Mouse (Mus musculus) hindbrain, embryonic 11.5 days (tissue): ENCODE measurements around the gene Dcbld1. TPM values are rescaled to one million over a fixed set of nuclear protein-coding genes. Genes with fewer than 3 reads are reported as not detected.
"Not testable (repeated sequence)": the region's sequence is repeated elsewhere in the genome, so short reads cannot be mapped to it uniquely, and the experiment has no call there.

ENCODE experiments used
- ATAC-seq: fragments of 200-750 bp; cut with Nextera tagmentation; 2 replicates; pipeline ENCODE4 v1.8.0; 2017; ENCODE audit warnings: mild to moderate bottlenecking, moderate TSS enrichment, moderate library complexity; ENCODE audit not compliant: low FRiP score
- DNase-seq: peaks from one replicate; pipeline ENCODE4 v3.0.0-alpha.2; 2015; ENCODE audit warnings: low spot score
- H3K27ac ChIP-seq: fragments of 300-500 bp; sonication (generic); 2 replicates; pipeline ENCODE4 v1.5.1; 2014; ENCODE audit warnings: mild to moderate bottlenecking, low read depth, low read length
- H3K27me3 ChIP-seq: fragments of 300-500 bp; sonication (generic); 2 replicates; pipeline ENCODE4 v1.6.1; 2014; ENCODE audit warnings: mild to moderate bottlenecking, low read length, moderate library complexity, mixed read lengths; ENCODE audit not compliant: control insufficient read depth, insufficient read depth
- H3K36me3 ChIP-seq: fragments of 300-500 bp; sonication (generic); 2 replicates; pipeline ENCODE4 v1.6.1; 2014; ENCODE audit warnings: mild to moderate bottlenecking, low read length, moderate library complexity, mixed read lengths; ENCODE audit not compliant: control insufficient read depth, insufficient read depth
- H3K4me1 ChIP-seq: fragments of 300-500 bp; sonication (generic); replicated peaks from 2 replicates; pipeline ENCODE4 v1.6.1; 2014; ENCODE audit warnings: low read length, mixed read lengths; ENCODE audit not compliant: control insufficient read depth, insufficient read depth
- H3K4me2 ChIP-seq: fragments of 300-500 bp; sonication (generic); replicated peaks from 2 replicates; pipeline ENCODE4 v1.6.1; 2014; ENCODE audit warnings: mild to moderate bottlenecking, low read depth, low read length
- H3K4me3 ChIP-seq: fragments of 300-500 bp; sonication (generic); 2 replicates; pipeline ENCODE4 v1.5.1; 2014; ENCODE audit warnings: low read depth, low read length
- H3K9ac ChIP-seq: fragments of 300-500 bp; sonication (generic); 2 replicates; pipeline ENCODE4 v1.6.1; 2014; ENCODE audit warnings: low read depth, low read length
- H3K9me3 ChIP-seq: fragments of 300-500 bp; sonication (generic); 2 replicates; pipeline ENCODE4 v1.6.1; 2016; ENCODE audit warnings: low read length; ENCODE audit not compliant: control insufficient read depth
- WGBS: fragments of 180-500 bp; shearing (Covaris S2); extraction: QIAGEN DNeasy Blood & Tissue Kit; methylation state at CpG from one replicate; pipeline ENCODE4 v1.1.7; 2014; 5-methylcytosine and 5-hydroxymethylcytosine counted together
- polyA plus RNA-seq: library from polyadenylated mRNA; unstranded; fragments of >200 nt; fragmentation: Nextera tagmentation; extraction: Ambion mirVana; gene quantifications from 2 replicates; pipeline ENCODE4 v1.2.1, GENCODE M21; 2014

The Dcbld1 gene
- polyA plus RNA-seq, 1 experiment from 2014 or later: 18.8 TPM

GRCm38 (mm10) chr10:52281337-52281736, 47.9 kb downstream of the Dcbld1 start:
- H3K4me2 ChIP-seq: no peak overlapping the region
- H3K27ac ChIP-seq: no peak overlapping the region
- no peaks in the 10 kb centered on the region for H3K27me3 ChIP-seq
- no peak overlapping the region for H3K4me3 ChIP-seq
- DNase-seq: no peak
- H3K9ac ChIP-seq: no peak overlapping the region
- H3K36me3 ChIP-seq: no peaks in the 10 kb centered on the region
- ATAC-seq: no peak
- no peaks in the 10 kb centered on the region for H3K4me1 ChIP-seq
- H3K9me3 ChIP-seq: no peaks in the 10 kb centered on the region

DNA sequence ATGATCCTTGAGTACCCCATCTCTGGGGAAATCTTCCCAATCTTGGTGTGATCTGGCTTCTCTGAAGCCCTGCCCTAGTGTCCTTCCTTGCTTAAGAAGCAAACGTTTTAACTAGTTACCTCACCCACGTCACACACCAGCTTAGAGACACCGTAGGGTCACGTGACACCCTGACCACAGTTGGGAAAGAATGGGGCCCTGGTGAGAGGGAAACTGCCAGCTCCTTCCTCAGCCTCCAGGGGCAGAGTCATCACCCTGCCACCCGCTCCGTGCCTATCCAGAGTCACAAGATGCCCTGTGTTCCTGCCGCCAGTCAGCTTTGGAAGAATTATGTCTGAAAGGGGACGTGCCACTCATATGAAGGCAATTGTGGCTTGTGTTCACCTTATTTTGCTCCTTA, 51.2 kb downstream of the Dcbld1 start:
- no peaks in the 10 kb centered on the region for H3K36me3 ChIP-seq
- DNase-seq (no peak), ATAC-seq (no peak)
- no peaks in the 10 kb centered on the region for H3K4me1 ChIP-seq
- H3K27me3 ChIP-seq: no peaks in the 10 kb centered on the region
- no peak overlapping the region for H3K4me2 ChIP-seq
- no peak overlapping the region for H3K27ac ChIP-seq
- H3K9ac ChIP-seq: no peak overlapping the region
- no peak overlapping the region for H3K4me3 ChIP-seq
- H3K9me3 ChIP-seq: no peaks in the 10 kb centered on the region
- WGBS: 71% methylated on average over 8 of the region's 8 CpGs

GRCm38 (mm10) chr10:52287852-52288533, 54.6 kb downstream of the Dcbld1 start:
- H3K4me3 ChIP-seq: no peak overlapping the region
- ATAC-seq (no peak), DNase-seq (no peak)
- H3K36me3 ChIP-seq: no peaks in the 10 kb centered on the region
- H3K4me1 ChIP-seq: no peaks in the 10 kb centered on the region
- H3K9ac ChIP-seq: no peak overlapping the region
- H3K9me3 ChIP-seq: no peaks in the 10 kb centered on the region
- no peak overlapping the region for H3K27ac ChIP-seq
- H3K4me2 ChIP-seq: no peak overlapping the region
- H3K27me3 ChIP-seq: no peaks in the 10 kb centered on the region
- 83% methylated on average over 5 of the region's 5 CpGs for WGBS

GRCm38 (mm10) chr10:52289261-52289660, 55.8 kb downstream of the Dcbld1 start:
- Histone ChIP-seq H3K4me2 (no peak overlapping the region), H3K4me3 (no peak overlapping the region), H3K4me1 (no peaks in the 10 kb centered on the region), H3K36me3 (no peaks in the 10 kb centered on the region), H3K27ac (no peak overlapping the region), H3K9me3 (no peaks in the 10 kb centered on the region), H3K9ac (no peak overlapping the region), H3K27me3 (no peaks in the 10 kb centered on the region)
- DNase-seq (no peak), ATAC-seq (no peak)
- 87% methylated on average over 3 of the region's 3 CpGs for WGBS

- H3K27me3 ChIP-seq, H3K9ac ChIP-seq, ATAC-seq, H3K4me2 ChIP-seq, H3K4me3 ChIP-seq, H3K4me1 ChIP-seq, H3K36me3 ChIP-seq, DNase-seq, H3K9me3 ChIP-seq, H3K27ac ChIP-seq: not testable (repeated sequence)
- WGBS: 83% methylated on average over 1 of the region's 1 CpGs
Observed at GRCm38 (mm10) chr10:52292391-52292790, 59.0 kb downstream of the Dcbld1 start.

GRCm38 (mm10) chr10:52293921-52294577, 60.6 kb downstream of the Dcbld1 start:
- Histone ChIP-seq H3K4me3 (no peak overlapping the region), H3K27me3 (no peaks in the 10 kb centered on the region), H3K27ac (no peak overlapping the region), H3K4me2 (no peak overlapping the region), H3K4me1 (no peaks in the 10 kb centered on the region), H3K36me3 (no peaks in the 10 kb centered on the region), H3K9me3 (no peaks in the 10 kb centered on the region), H3K9ac (no peak overlapping the region)
- DNase-seq: no peak
- 91% methylated on average over 4 of the region's 4 CpGs for WGBS
- no peak for ATAC-seq

- no peaks in the 10 kb centered on the region for H3K27me3 ChIP-seq
- H3K9ac ChIP-seq: no peak overlapping the region
- no peaks in the 10 kb centered on the region for H3K4me1 ChIP-seq
- no peaks in the 10 kb centered on the region for H3K36me3 ChIP-seq
- H3K27ac ChIP-seq: no peak overlapping the region
- H3K4me2 ChIP-seq: no peak overlapping the region
- 90% methylated on average over 2 of the region's 2 CpGs for WGBS
- H3K4me3 ChIP-seq: no peak overlapping the region
- no peak for ATAC-seq
- no peaks in the 10 kb centered on the region for H3K9me3 ChIP-seq
- DNase-seq: no peak
Observed at GRCm38 (mm10) chr10:52295934-52296333, 62.5 kb downstream of the Dcbld1 start.

DNA sequence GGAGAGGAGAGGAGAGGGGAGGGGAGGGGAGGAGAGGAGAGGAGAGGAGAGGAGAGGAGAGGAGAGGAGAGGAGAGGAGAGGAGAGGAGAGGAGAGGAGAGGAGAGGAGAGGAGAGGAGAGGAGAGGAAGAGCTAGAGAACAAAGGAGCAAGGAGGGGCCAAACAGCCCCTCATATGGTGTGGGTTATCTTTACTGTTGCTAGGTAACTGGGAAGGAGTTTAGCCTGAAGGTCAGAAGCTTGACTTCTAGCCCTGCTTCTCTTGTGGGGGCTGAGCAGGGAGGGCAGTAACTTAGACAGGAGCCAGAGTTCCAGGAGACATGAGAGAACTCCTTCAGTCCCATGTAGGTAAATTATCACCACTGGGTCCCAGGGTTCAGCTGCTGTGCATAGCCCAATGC, 65.1 kb downstream of the Dcbld1 start:
- not testable (repeated sequence) for H3K27ac ChIP-seq, H3K4me2 ChIP-seq, H3K27me3 ChIP-seq, H3K4me3 ChIP-seq, ATAC-seq, H3K9me3 ChIP-seq, H3K36me3 ChIP-seq, H3K4me1 ChIP-seq, H3K9ac ChIP-seq, DNase-seq

- H3K36me3 ChIP-seq: no peaks in the 10 kb centered on the region
- no peak overlapping the region for H3K4me2 ChIP-seq
- no peaks in the 10 kb centered on the region for H3K4me1 ChIP-seq
- ATAC-seq: no peak
- H3K4me3 ChIP-seq: no peak overlapping the region
- DNase-seq: no peak
- H3K27me3 ChIP-seq: no peaks in the 10 kb centered on the region
- H3K27ac ChIP-seq: no peak overlapping the region
- H3K9me3 ChIP-seq: no peaks in the 10 kb centered on the region
- 90% methylated on average over 4 of the region's 4 CpGs for WGBS
- H3K9ac ChIP-seq: no peak overlapping the region
Observed at GRCm38 (mm10) chr10:52301766-52302165, 68.3 kb downstream of the Dcbld1 start.
